Mouse (Mus musculus) adrenal gland, postnatal 14 days (tissue): ENCODE results near the gene Nptx1. TPM values are rescaled to one million over a fixed set of nuclear protein-coding genes. Genes with fewer than 3 reads are reported as not detected.

Experiments used
- DNase-seq: peaks from one replicate; pipeline ENCODE4 v3.0.0; 2021; ENCODE audit warnings: mixed read lengths
- total RNA-seq: library from RNA; stranded (reverse); gene quantifications from 2 replicates; pipeline ENCODE4 v1.2.3, GENCODE M21; 2021

Nptx1 gene
- total RNA-seq, 1 experiment from 2014 or later, result 4.1 TPM

DNA sequence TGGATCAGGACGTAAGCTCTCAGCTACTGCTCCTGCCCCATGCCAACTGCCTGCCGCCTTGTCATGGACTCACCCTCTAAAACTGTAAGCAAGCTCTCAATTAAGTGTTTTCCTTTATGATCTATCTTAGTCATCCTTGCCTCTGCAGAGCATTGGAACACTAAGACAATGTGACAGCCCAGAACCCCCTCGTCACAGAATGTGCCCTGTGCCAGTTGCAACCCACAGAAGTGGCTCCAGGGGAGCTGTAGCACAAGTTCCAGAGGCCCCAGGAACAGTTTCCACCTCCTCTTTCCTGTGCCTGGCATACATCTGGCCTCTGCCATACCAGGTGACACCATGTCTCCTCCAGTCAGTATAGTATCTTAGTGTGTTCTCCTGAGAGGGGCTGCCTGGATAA, 24.2 kb downstream of the Nptx1 start:
- DNase-seq, result no peak

DNA sequence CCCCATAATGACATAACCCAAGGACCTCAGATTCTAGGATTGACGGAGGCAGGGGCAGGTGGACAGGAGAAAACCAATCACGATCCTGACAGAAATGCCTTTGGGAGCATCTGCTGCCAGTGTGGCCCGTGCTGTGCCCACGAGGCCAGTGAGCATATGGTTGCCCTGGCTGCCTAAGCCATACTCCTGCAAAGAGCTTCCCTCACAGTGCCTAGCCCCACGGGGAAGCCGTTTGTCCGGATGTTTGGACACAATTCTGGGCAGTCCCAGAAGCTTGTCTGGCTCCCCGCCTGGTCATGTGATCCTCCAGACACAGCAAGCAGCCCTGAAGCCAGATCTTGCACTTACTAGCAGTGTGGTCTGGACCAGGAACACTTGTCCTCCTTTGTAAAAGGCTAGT, 24.8 kb downstream of the Nptx1 start:
- DNase-seq, result peak; percentile 71

DNA sequence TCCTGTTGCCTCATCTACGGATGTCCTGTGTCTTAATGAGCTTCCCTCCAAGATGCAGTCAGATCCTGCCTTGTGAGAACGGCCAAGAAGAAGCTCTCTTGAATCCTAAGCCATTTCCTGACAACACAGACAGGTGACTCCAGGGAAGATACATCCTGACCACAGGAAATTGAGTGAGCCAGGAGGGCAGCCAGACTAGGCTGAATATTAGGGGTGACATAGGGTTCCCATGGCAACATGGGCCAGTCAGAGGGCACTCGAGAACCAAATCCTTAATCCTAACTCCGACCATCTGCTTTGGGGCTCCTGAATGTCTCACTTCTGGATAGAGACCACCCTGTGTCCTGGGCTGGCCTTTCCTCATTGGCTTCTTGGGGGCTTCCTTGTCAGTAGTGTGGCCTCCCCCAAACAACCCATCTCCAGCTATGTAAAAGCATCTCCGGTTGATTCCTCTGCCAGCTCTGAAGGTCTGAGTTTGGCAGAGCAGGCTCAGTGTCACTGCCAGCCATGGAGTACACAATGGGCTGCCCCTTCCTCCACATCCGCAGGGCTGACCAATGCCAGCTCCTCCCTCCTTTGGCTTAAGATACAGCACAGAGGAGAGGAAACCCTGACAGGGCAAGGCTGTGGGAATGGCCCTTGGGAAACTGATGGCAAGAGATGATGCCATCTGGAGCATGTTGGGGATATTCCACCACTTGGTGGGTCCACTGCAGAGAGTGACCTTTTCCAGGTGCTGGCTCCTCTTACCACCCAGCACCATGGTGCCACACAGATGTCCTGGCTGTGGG, 25.4 kb downstream of the Nptx1 start:
- DNase-seq, result no peak

DNA sequence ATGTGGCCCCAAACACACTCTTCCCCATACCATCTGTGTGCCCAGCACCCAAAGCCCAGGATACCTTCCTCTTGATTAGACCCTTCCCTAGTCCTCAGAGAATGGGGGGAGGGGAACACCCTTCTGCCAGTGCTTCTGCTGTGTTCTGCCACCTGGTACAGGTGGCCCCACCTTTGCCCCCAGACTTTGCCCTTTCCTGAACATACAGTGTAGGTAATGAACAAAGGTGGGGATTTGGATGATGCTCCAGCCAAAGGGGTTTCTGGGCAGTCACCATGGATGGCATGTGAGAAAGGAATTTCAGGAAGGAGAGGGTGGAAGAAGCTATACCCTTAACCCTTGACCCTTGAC, 26.9 kb downstream of the Nptx1 start:
- no peak for DNase-seq

DNA sequence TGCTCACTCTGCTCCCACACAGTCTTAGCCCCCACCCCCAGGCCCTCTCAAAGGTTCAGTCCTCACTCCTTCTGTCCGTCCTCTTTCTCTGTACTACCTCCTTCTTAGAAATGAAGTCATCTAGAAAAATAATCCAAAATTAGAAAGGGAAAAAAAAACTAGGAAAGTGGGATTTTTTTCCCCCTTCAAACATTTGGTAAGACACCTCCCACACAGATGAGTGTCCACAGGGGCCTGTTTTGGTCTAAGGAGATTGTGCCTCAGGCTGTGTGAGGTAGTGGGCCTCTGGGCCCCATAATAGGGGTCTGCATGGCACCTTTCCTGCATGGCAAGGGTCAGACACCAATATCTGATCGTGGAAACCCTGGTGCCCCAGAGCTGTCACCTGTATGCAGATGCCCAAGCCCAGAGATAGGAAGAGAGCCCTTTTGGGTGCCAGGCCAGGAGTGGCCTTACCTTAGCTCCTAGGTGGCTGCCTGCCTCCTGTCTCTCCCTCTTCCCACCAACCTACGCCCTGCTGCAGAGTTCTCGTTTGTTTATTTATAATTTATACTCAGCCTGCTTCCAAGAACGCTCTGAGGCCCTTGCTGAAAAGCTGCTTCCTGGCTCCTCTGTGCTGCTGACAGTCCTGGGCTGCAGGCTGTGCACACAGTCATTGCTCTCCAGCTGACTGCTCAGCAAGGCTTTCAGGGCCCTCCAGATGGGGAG, 27.4 kb downstream of the Nptx1 start:
- no peak for DNase-seq

DNA sequence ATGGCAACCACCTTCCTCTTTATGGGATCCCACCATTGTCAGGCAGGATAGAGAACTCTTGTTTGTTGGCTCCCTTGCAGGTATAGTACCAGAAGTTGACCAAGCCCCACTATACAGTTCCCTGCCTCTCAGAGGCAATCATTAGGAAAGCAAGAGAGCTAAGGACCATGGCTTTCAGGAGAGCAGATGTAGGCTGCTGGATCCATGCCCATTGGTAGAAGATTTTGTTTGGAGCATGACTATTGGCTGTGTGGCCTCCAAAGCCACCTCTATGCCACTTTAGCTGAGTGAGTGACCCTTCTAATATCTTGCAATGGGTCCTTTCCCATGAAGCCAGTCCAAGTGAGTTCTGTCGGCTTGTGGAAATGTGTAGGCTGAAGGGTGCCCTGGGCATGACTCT, 28.2 kb downstream of the Nptx1 start:
- no peak for DNase-seq

DNA sequence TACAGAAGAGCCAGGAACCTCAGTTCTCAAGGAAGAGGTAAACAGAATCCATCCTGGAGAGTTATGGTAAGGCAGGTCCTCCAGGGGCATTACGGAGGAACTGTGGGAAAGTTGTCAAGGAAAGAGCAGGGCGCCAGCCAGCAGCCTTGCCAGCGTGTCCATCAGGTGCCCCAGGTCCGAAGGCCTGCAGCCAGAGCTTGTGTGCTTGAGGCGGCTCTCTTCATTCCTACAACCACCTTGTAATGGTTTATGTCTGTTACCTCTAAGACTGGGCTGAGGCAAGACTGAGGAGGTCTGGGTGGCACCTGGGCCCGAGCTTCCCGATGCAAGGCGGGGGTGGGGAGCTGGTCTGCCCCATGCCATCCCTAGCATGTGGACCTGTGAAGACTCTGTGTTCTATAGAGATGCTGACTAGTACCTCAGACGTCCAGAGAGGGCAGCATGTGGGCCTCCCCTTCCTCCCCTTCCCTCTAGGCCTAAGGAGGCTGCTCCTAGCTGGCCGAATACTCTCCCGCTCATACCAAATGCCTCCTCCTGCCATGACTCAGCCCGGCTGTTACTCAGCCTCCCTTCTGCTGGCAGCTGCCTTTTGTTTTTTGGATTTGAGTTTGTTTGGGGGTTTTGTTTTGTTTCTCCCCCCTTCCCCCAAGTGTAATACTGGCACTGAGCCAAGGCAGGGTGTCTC, 30.7 kb downstream of the Nptx1 start:
- DNase-seq, result peak; percentile 54

DNA sequence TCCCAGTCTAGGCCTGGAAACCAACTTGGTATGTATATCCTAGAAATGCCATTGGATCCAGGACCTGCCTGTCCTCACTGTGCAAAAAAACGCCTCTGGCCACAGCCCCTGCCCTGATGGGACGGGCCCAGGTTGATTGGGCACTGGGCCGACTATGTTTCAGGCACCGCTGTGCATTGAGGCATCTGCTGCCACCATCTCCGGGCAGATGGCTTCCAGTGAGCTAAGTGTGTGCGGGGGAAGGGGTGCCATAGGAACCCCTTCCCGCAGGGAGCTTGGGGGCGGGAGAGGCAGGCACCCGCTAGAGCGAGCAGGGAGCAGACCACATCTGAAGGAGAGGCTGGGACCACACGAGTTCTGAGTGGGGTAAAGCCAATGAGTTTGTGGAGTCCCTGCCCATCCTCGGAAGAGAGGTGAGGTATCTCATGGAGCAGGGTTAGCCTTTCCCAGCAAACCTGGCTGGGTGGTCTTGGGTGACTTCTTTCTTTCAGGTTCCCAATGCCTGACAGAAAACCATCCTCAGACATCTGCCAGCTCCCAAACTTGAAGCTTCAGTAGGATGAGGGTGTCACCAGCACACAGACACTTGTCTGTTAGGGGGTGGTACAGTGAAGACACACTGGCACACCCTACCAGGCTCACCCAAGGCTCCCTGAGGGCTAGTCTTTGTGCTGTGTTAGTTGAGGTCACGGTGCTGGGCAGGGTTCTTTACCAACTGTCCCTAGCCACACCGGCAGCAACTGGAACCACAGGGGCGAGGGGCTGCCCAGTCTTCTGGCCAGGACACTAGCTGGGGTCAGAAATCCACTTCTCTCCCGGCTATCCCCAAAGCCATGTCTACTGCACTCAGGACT, 31.5 kb downstream of the Nptx1 start:
- no peak for DNase-seq

DNA sequence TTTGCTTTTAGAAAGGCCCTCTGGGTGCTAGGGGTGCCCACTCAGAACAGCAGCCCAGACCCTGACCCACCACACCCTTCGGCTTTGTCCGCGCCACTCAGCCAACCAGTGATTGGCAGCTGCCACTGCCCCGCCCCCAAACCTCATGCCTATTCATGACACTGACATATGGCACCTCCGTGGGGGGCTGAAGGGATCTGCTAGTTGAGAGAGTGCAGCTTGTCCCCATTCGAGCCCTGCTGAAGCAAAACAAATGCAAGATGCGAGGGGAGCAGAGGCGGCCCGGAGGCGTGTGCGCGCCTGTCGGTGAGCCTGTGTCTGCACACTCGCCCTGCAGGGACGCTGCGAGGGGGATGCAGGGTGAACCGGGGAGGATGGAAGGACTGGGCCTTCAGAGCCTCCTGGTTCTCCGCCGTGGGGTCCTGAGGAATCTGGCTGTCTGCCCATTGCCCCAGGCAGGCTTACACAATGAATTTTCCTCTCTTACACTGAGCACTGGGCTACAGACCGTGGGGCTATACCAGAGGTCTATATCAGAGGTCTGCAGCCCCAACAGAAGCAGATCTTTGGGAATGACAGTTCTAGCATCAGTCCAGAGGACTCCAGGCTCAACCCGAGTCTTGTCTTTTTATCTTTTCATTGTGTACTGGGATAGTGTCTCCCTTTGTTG, 32.5 kb downstream of the Nptx1 start:
- no peak for DNase-seq

DNA sequence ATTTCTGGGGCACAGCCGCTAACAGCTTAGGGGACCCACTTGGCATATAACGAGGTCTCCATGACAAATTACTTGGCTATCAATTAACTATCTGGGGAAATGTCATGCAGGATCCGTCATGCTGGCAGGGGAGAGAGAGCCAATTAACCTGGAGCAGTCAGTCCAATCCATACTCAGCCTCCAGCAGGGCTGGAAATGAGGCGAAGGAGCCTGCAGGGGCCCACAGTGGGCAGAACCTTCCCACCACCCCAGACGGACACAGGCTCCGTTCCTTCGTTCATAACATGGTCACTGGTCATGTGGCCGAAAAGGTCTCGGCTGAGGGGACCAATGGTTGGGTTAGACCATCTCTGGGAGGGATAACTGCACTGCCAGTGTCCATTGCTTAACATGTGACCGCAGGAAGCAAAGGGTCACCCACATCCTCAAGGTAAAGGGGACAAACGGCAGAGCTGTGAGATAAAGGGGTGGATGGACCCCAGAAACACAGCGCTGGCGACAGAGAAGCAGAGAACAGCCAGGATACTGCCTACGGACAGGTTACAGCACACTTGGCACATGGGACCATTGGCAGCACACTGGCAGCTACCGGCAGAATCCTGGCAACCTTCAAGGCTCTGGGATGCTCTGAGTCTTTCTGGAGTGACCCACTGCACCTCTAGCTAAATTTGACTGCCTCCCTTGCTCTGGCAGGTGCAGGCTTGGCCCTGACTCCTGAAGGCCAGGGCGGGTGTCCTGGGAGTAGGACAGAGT, 33.3 kb downstream of the Nptx1 start:
- no peak for DNase-seq

DNA sequence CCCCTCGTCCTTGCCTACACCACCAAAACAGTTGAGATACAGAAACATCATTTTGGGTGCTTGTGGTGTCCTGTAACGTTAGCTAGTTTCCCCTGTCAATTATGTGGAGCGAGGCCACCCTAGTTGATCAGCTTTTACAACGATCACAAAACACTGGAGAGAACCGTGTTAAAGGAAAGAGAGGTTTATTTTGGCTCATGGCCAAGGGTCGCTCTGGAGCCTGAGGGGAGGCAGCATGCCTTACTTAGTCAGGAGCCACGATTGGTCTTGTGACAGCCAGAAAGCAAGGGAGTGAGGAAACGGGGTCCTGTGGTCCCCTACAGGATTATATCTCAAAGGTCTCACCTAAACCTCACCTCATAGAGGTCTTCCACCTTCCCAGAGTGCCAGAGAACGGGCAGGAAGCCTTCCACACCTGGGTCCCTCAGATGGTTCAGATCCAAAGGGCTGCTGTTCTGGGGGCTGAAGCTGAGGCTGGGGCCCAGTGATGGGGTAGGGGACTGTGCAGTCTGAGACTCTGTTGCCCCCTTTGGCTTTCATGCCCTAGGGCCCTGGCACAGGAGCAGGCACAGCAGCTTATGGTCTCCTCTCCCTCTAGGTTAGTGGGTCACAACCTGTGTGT, 34.4 kb downstream of the Nptx1 start:
- no peak for DNase-seq

DNA sequence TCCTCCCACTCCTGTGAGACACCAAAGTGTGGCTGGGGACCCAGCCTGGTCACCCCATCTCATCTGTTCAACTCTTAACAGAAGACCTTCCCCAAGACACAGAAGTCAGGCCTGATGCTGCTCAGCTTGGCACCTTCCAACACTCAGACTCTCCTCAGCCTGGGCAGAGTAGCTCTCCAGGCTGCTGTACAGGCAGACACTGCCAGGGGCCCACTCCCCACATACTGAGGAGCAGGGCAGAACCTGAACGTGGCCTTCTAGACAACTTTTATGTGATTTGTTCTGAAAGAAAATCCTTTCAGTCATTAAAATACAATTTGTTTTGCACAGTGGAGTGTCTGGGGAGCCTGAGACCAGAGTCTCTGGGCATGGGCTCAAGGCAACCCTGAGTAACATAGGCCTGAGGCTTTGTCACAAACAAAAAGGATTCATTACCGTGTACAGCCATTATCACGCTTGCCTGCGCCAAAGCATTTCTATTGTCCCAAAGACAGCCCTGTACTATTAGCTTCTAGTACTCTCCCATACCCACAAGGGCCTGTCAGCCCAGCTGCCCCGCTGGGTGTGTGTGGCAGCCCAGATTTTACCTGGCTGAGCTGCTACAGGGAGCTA, 38.3 kb downstream of the Nptx1 start:
- no peak for DNase-seq

DNA sequence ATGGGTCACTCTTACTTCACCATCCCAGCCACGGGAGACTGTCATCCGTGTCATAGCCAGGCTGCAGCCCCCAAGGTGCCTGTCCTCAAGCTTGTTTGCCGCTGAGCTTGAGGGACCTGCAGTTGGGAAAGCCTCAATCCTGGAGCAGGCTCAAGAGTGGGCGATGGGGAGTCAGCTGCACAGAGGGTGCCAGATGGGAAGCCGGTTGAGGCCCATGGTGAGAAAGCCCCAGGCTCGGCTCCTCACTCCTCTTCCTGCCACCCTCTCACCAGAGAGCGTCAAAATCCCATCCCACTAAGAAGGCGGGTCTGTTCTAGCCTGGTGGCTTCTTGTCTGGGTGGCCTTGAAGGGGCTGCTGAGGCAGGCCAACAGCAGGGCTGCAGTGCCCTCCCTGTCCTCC, 39.8 kb downstream of the Nptx1 start:
- DNase-seq, result no peak

DNA sequence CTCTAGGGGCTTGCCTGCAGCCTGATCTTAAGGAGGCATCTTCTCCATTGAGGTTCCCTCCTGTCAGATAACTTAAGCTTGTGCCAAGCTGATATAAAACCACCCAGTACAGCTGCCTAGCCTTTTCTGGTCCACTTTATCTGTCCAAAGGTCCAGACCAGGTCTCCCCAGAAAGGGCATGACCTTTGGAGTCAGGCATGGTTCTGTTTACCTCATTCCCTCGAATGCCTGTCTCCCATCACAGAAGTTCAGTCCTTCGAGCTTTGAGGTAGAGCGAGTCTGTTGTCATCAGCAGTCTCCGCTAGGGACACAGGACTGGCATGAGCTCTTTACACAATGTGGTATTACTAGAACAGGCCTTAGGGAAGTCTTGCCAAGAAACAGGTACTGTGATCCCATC, 41.2 kb downstream of the Nptx1 start:
- DNase-seq, result no peak

DNA sequence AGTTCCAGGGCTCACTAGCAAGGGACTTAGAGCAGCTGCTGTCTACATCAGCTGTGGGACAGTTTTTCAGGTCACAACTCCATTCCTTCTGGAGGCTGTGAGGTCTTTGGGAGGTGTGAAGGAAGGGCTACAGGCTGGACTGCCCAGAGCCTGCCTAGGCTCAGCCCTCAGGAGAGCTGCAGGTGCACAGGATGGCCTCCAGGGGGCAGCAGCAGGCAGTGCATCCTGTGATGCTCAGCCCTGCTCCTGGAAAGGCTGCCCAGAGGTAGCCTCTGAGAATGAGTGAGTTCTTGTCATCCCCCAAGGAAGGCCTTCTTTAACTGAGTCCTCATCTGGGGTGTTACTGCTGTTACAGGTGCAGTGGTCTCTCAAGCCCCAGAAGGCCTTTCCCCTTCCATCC, 43.9 kb downstream of the Nptx1 start:
- DNase-seq, result peak; percentile 87

DNA sequence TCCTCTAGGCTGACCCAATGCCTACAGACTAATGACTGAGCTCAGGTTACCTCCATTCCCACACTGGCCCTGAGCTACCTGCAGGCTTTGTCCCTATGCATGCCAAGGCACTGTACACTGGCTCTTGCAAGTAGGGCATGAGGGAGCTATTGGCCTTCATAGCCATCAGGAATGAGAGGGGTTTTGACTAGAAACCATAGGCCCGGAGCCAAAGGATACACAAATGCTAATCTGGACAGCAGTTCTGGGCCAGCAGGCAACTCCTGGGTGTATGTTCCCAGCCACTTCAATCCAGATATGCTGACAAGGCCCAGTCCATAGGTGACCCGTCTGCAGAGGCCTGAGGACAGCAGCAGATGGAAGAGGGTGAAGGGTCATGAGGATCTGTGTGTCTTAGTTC, 47.5 kb downstream of the Nptx1 start:
- DNase-seq, result no peak

DNA sequence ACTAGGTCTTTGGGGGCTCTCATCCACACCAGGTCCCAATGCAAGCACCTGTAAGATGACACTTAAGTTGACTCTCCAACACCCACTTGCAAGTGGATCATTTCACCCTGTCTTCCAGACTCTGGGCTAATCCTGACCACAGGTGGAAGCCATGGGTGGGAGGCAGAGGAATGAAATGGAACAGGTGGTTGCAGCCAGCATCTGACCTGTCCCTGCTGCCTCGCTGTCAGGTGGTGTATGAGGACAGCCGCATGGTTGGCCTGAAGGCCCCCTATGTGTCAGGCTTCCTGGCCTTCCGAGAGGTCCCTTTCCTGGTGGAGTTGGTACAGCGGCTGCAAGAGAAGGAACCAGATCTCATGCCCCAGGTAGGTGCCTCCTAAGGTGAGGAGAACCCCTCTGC, 48.3 kb downstream of the Nptx1 start:
- no peak for DNase-seq

DNA sequence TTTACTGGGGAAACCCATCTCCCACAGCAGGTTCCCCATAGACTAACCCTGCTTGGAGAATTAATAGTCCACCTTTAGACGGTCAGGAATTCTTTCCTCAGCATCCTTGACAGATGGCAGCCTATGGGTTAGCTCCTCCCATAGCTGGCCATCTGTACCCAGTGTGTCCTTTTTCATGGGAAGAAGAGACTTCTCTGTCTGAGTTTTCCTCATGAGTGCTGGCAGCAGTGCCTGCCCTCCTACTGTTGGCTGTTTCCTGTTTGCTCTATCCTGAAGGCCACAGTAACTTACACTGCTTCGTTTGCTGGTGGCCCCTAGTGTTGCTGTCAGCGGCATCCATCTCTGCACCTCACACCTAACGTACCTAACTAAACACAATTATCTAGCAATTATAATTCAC, 50.1 kb downstream of the Nptx1 start:
- no peak for DNase-seq

DNA sequence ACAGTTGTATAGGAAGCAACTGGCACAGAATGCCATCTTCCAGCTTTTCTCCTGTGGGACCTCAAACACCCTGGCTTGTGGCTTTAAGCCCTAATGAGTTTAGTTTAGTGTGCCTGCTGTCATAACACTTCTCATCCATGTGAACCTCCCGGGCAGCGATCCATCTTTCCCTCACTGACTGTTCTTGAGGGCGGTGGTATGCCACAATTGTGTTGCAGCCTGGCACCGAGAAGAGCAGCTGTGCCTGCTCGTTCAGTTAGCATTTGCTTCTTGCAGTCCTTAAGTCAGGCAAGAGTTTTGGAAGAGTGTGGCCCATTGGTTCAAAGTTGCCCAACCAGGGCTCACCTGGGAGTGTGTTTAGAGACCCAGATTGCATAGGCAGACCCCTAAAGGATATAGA, 51.4 kb downstream of the Nptx1 start:
- DNase-seq, result no peak

DNA sequence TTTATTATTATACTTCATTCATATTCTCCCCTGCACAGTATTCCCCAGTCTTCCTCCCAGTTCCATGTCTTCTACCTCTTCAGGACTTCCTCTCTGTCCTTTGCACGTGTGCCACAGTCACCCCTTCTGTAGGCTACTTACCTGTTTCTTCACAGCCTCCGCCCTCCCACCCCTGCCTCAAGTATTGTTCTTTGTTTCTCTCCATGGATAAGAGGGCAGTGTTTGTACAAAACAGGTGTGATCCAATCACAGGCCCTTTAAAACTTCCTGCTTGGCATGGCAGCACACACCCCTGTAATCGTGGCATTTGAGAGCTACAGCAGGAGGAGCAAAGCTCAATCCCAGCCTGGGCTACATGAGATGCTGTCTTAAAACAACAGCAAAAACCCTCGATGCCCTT, 54.0 kb downstream of the Nptx1 start:
- DNase-seq, result no peak
